Comparison of ENCODE assay signal across 23 mouse cellular contexts in the genomic region with DNA sequence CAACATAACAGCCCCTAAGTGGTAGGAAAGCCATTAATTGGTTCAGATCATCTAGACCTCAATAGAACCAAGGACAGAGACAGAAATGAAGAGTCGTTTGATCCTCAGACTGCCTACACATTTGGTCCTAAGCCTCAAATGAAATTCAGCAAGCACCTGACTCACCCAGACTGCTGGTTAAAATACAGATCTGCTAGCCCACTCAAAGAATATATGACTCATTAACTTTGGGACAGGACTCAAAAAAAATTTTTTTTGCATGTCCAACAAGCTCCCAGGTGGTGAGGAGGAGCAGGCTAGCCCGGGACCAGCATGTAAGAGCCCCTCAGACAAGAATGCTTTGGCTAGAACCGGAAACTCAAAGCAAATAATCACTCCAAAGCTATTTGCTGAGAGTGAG. TPM values are rescaled to one million over a fixed set of nuclear protein-coding genes. Genes with fewer than 3 reads are reported as not detected.
DNase-seq lines count a peak whose midpoint lies in the region; ATAC-seq lines count a peak whose summit lies in the region.
"Had no signal": no experiment of that assay in that cellular context is flagged by ENCODE, and none has a peak within 500 bp of the region (broad histone marks: within the 10 kb centered on the region; RNA-seq: fewer than 3 reads in every experiment).

No protein-coding gene starts in this region.

- peak; percentile 84; the same call in 1 of the 2 replicates for ATAC-seq in frontal cortex, adult (ENCODE audit: low TSS enrichment)
- ATAC-seq: forebrain, embryonic 14.5 days; forebrain, postnatal 0 days; Patski had no signal

- no peak for DNase-seq in frontal cortex, postnatal 10 days (ENCODE audit: low spot score in 2 of 2)
- DNase-seq in left cerebral cortex, adult 18-20 months (ENCODE audit: low spot score in 2 of 2), result peak; percentile 15 to 16
- no peak for DNase-seq in left cerebral cortex, postnatal 10 days (ENCODE audit: extremely low spot score in 1 of 2, low spot score in 2 of 2)
- DNase-seq in right cerebral cortex, adult 2 months (ENCODE audit: low spot score in 2 of 2), result peak; percentile 20 to 22
- no peak for DNase-seq in right cerebral cortex, postnatal 4 days
- peak; percentile 50 for DNase-seq in telencephalon, adult 2 months (ENCODE audit: low read depth, low spot score)
- DNase-seq in spleen, adult 12 weeks (ENCODE audit: low spot score), result no peak
- DNase-seq: adrenal gland, postnatal 10 days; adrenal gland, postnatal 36 days; B cell, adult 2 months; cerebellum, adult 11 months; cerebellum, adult 2 months; cerebellum, adult 9-11 months; cerebellum, postnatal 25 days; forebrain, postnatal 0 days; gastrocnemius, postnatal 10 days; gastrocnemius, postnatal 36 days; heart, adult 2 months; heart, postnatal 14 days; heart, postnatal 4 days had no signal

- intact Hi-C loops in left cerebral cortex, postnatal 10 days (cut with DNase I), result no loop called here

RNA-seq across cellular contexts. Expression of gene Slc25a17, which starts 40.5 kb away (rescaled TPM):
- 10 to 100 TPM; 34.5 to 39.7 TPM for total RNA-seq in left cerebral cortex, adult 18-20 months (2021)
- total RNA-seq in left cerebral cortex, postnatal 10 days (2021), result 10 to 100 TPM; 53.9 to 62.1 TPM

Comparison
In these comparisons a context has a peak if more than half of its experiments do, and no peak if none do; other contexts are left out.
1. DNase-seq: peak in left cerebral cortex, adult 18-20 months (2 of 2), right cerebral cortex, adult 2 months (2 of 2) and telencephalon, adult 2 months (single experiment); none in frontal cortex, postnatal 10 days (0 of 2), left cerebral cortex, postnatal 10 days (0 of 2), right cerebral cortex, postnatal 4 days (single experiment) and spleen, adult 12 weeks (single experiment).